Mouse (Mus musculus) kidney, adult 2 months (tissue): ENCODE measurements around the gene Taar7e. TPM values are rescaled to one million over a fixed set of nuclear protein-coding genes. Genes with fewer than 3 reads are reported as not detected.
A peak's percentile ranks its signal among the peaks of the same experiment; 100 is the strongest.
"Not testable (repeated sequence)": the region's sequence is repeated elsewhere in the genome, so short reads cannot be mapped to it uniquely, and the experiment has no call there.

Experiments used
- DNase-seq: peaks from one replicate; pipeline ENCODE4 v3.0.0; 2021
- H3K27ac ChIP-seq: fragments of 200-500 bp; 2 replicates; pipeline ENCODE4 v1.5.1; 2012; ENCODE audit warnings: low read depth, low read length, control low read depth, inconsistent platforms; ENCODE audit not compliant: insufficient read depth
- H3K27me3 ChIP-seq: fragments of 200-500 bp; replicated peaks from 2 replicates; pipeline ENCODE4 v1.6.1; 2012; ENCODE audit warnings: mild to moderate bottlenecking, moderate library complexity, low read length, inconsistent platforms; ENCODE audit not compliant: control insufficient read depth, insufficient read depth
- H3K36me3 ChIP-seq: fragments of 200-500 bp; 2 replicates; pipeline ENCODE4 v1.6.1; 2012; ENCODE audit warnings: mild to moderate bottlenecking, moderate library complexity, low read length, inconsistent platforms; ENCODE audit not compliant: control insufficient read depth, insufficient read depth
- H3K4me1 ChIP-seq: fragments of 200-500 bp; 2 replicates; pipeline ENCODE4 v1.6.1; 2011; ENCODE audit warnings: low read length; ENCODE audit not compliant: control insufficient read depth, insufficient read depth
- H3K4me3 ChIP-seq: fragments of 200-500 bp; 2 replicates; pipeline ENCODE4 v1.5.1; 2011; ENCODE audit warnings: mild to moderate bottlenecking, low read depth, low read length, control low read depth; ENCODE audit not compliant: insufficient read depth
- CTCF ChIP-seq: fragments of 200-500 bp; conservative IDR thresholded peaks from 2 replicates; pipeline ENCODE4 v1.5.1; 2011; ENCODE audit warnings: low read depth, mild to moderate bottlenecking, control low read depth, low read length, moderate library complexity, mixed read lengths; ENCODE audit not compliant: insufficient read depth, insufficient read length
- POLR2A ChIP-seq: fragments of 200-500 bp; IDR thresholded peaks from one replicate; pipeline ENCODE4 v1.6.1; 2011; ENCODE audit warnings: low read depth, low read length, control low read depth
- WGBS: fragments of 180-500 bp; shearing (Covaris S2); methylation state at CpG from one replicate; pipeline ENCODE4 v1.1.7; 2018; 5-methylcytosine and 5-hydroxymethylcytosine counted together
- polyA plus RNA-seq: library from polyadenylated mRNA; depleted of rRNA; stranded (reverse); fragments of >200 nt; gene quantifications from 2 replicates; pipeline ENCODE4 v1.2.3, GENCODE M21; 2012

Gene Taar7e
- polyA plus RNA-seq, 1 experiment, result not detected

GRCm38 (mm10) chr10:24040120-24040869 lies 2.9 kb downstream of the Taar7e start:
- 67% methylated on average over 2 of the region's 2 CpGs for WGBS
- TF ChIP-seq CTCF (no peak), POLR2A (no peak)

GRCm38 (mm10) chr10:24049210-24049609 lies 11.8 kb downstream of the Taar7e start, which contains the start of gene Taar7f:
Taar7f (plus strand) TSS chr10:24049510.
- Histone ChIP-seq H3K27me3 (no peaks in the 10 kb centered on the region; the same call in 1 of the 2 replicates), H3K4me3 (no peak within 1 kb of the TSS), H3K4me1 (no peaks in the 10 kb centered on the region), H3K27ac (no peak within 1 kb of the TSS), H3K36me3 (no peaks in the 10 kb centered on the region)
- TF ChIP-seq CTCF (no peak), POLR2A (no peak)
- DNase-seq, result no peak

More at GRCm38 (mm10) chr10:24040120-24040869, 2.9 kb downstream of the Taar7e start:
- no peaks in the 10 kb centered on the region for H3K36me3 ChIP-seq
- no peak overlapping the region for H3K4me3 ChIP-seq
- no peaks in the 10 kb centered on the region for H3K27me3 ChIP-seq
- DNase-seq, result no peak
- H3K4me1 ChIP-seq, result no peaks in the 10 kb centered on the region
- no peak overlapping the region for H3K27ac ChIP-seq

- TF ChIP-seq POLR2A, result no peak
- no peak for TF ChIP-seq CTCF
- no peak for DNase-seq
- 83% methylated on average over 5 of the region's 5 CpGs for WGBS
- Histone ChIP-seq H3K27ac (no peak overlapping the region), H3K4me3 (no peak overlapping the region), H3K36me3 (no peaks in the 10 kb centered on the region), H3K27me3 (no peaks in the 10 kb centered on the region; the same call in 1 of the 2 replicates), H3K4me1 (no peaks in the 10 kb centered on the region)
Measured at GRCm38 (mm10) chr10:24052039-24052438, 14.6 kb downstream of the Taar7e start.

GRCm38 (mm10) chr10:24058986-24059385 lies 21.6 kb downstream of the Taar7e start:
- no peak overlapping the region for H3K4me3 ChIP-seq
- no peaks in the 10 kb centered on the region for H3K36me3 ChIP-seq
- no peaks in the 10 kb centered on the region for H3K4me1 ChIP-seq
- H3K27me3 ChIP-seq, result no peaks in the 10 kb centered on the region
- WGBS, result 76% methylated on average over 3 of the region's 3 CpGs
- no peak overlapping the region for H3K27ac ChIP-seq
- TF ChIP-seq POLR2A (no peak), CTCF (no peak)
- DNase-seq, result no peak

GRCm38 (mm10) chr10:24074751-24075150 lies 37.3 kb downstream of the Taar7e start:
- WGBS, result 14% methylated on average over 2 of the region's 2 CpGs
- H3K4me3 ChIP-seq, H3K27ac ChIP-seq, DNase-seq, H3K4me1 ChIP-seq, H3K27me3 ChIP-seq, H3K36me3 ChIP-seq: not testable (repeated sequence)

GRCm38 (mm10) chr10:24076200-24076599 lies 38.8 kb downstream of the Taar7e start, which contains the start of gene Taar8a:
Taar8a (plus strand) TSS chr10:24076500.
- H3K27me3 ChIP-seq, H3K36me3 ChIP-seq, H3K4me3 ChIP-seq, H3K4me1 ChIP-seq, DNase-seq, H3K27ac ChIP-seq: not testable (repeated sequence)
- WGBS, result 94% methylated on average over 2 of the region's 4 CpGs

GRCm38 (mm10) chr10:24080166-24080565 lies 42.8 kb downstream of the Taar7e start:
- Histone ChIP-seq H3K27me3 (no peaks in the 10 kb centered on the region), H3K4me3 (no peak overlapping the region), H3K27ac (no peak overlapping the region), H3K4me1 (no peaks in the 10 kb centered on the region), H3K36me3 (no peaks in the 10 kb centered on the region)
- TF ChIP-seq POLR2A (no peak), CTCF (peak; percentile 66)
- WGBS, result 36% methylated on average over 3 of the region's 3 CpGs
- DNase-seq, result peak; percentile 45
